Mouse (Mus musculus) midbrain, embryonic 13.5 days (tissue): ENCODE results near the gene Slc4a5. TPM values are rescaled to one million over a fixed set of nuclear protein-coding genes. Genes with fewer than 3 reads are reported as not detected.
A peak's percentile ranks its signal among the peaks of the same experiment; 100 is the strongest.

Experiments
- ATAC-seq: fragments of 200-750 bp; cut with Nextera tagmentation; 2 replicates; pipeline ENCODE4 v1.8.0; 2017; ENCODE audit warnings: mild to moderate bottlenecking, moderate TSS enrichment, moderate library complexity
- H3K27ac ChIP-seq: fragments of 300-500 bp; sonication (generic); 2 replicates; pipeline ENCODE4 v1.5.1; 2015; ENCODE audit warnings: inconsistent platforms, mild to moderate bottlenecking, moderate library complexity
- H3K27me3 ChIP-seq: fragments of 300-500 bp; sonication (generic); 2 replicates; pipeline ENCODE4 v1.6.1; 2015; ENCODE audit warnings: mild to moderate bottlenecking, inconsistent platforms
- H3K36me3 ChIP-seq: fragments of 300-500 bp; sonication (generic); 2 replicates; pipeline ENCODE4 v1.6.1; 2015; ENCODE audit warnings: mild to moderate bottlenecking, inconsistent platforms
- H3K4me1 ChIP-seq: fragments of 300-500 bp; sonication (generic); replicated peaks from 2 replicates; pipeline ENCODE4 v1.6.1; 2015; ENCODE audit warnings: inconsistent platforms
- H3K4me2 ChIP-seq: fragments of 300-500 bp; sonication (generic); replicated peaks from 2 replicates; pipeline ENCODE4 v1.6.1; 2015; ENCODE audit warnings: moderate library complexity, mild to moderate bottlenecking, inconsistent platforms
- H3K4me3 ChIP-seq: fragments of 300-500 bp; sonication (generic); replicated peaks from 2 replicates; pipeline ENCODE4 v1.5.1; 2015; ENCODE audit warnings: mild to moderate bottlenecking, inconsistent platforms
- H3K9ac ChIP-seq: fragments of 300-500 bp; sonication (generic); replicated peaks from 2 replicates; pipeline ENCODE4 v1.6.1; 2015; ENCODE audit warnings: mild to moderate bottlenecking, inconsistent platforms
- H3K9me3 ChIP-seq: fragments of 300-500 bp; sonication (generic); 2 replicates; pipeline ENCODE4 v1.6.1; 2016; ENCODE audit warnings: mild to moderate bottlenecking, inconsistent platforms
- WGBS: fragments of 180-500 bp; shearing (Covaris S2); methylation state at CpG from one replicate; pipeline ENCODE4 v1.1.7; 2015; 5-methylcytosine and 5-hydroxymethylcytosine counted together
- polyA plus RNA-seq: library from polyadenylated mRNA; unstranded; fragments of >200 nt; fragmentation: Nextera tagmentation; extraction: Ambion mirVana; gene quantifications from 2 replicates; pipeline ENCODE4 v1.2.1, GENCODE M21; 2015

The Slc4a5 gene
- polyA plus RNA-seq, 1 experiment from 2014 or later, result 0.48 TPM

- Histone ChIP-seq H3K4me1 (peaks cover 20% of the 10 kb centered on the region), H3K27ac (no peak overlapping the region), H3K36me3 (no peaks in the 10 kb centered on the region), H3K4me3 (peak overlapping the region; percentile 11; the same call in 1 of the 2 replicates), H3K27me3 (peaks cover 78% of the 10 kb centered on the region), H3K9ac (no peak overlapping the region; the same call in 1 of the 2 replicates), H3K4me2 (peak overlapping the region; percentile 39), H3K9me3 (no peaks in the 10 kb centered on the region)
- ATAC-seq, result peak; percentile 60
- 5% methylated on average over 8 of the region's 9 CpGs for WGBS
Measured at GRCm38 (mm10) chr6:83237123-83237522, 17.5 kb downstream of the Slc4a5 start.

GRCm38 (mm10) chr6:83244422-83245061 lies 24.9 kb downstream of the Slc4a5 start:
- Histone ChIP-seq H3K4me1 (no peaks in the 10 kb centered on the region), H3K27me3 (peaks cover 16% of the 10 kb centered on the region), H3K27ac (no peak overlapping the region), H3K36me3 (no peaks in the 10 kb centered on the region), H3K9ac (no peak overlapping the region), H3K4me3 (no peak overlapping the region), H3K4me2 (no peak overlapping the region), H3K9me3 (no peaks in the 10 kb centered on the region)
- WGBS, result 22% methylated on average over 10 of the region's 10 CpGs
- no peak for ATAC-seq

GRCm38 (mm10) chr6:83245134-83245533 lies 25.5 kb downstream of the Slc4a5 start:
- H3K4me3 ChIP-seq, result no peak overlapping the region
- no peak overlapping the region for H3K27ac ChIP-seq
- no peaks in the 10 kb centered on the region for H3K4me1 ChIP-seq
- no peak overlapping the region for H3K4me2 ChIP-seq
- WGBS, result 78% methylated on average over 6 of the region's 6 CpGs
- no peak for ATAC-seq
- H3K9me3 ChIP-seq, result no peaks in the 10 kb centered on the region
- H3K36me3 ChIP-seq, result no peaks in the 10 kb centered on the region
- peaks cover 12% of the 10 kb centered on the region for H3K27me3 ChIP-seq
- no peak overlapping the region for H3K9ac ChIP-seq

- no peak overlapping the region for H3K9ac ChIP-seq
- H3K9me3 ChIP-seq, result no peaks in the 10 kb centered on the region
- no peaks in the 10 kb centered on the region for H3K36me3 ChIP-seq
- H3K27ac ChIP-seq, result no peak overlapping the region
- H3K4me1 ChIP-seq, result no peaks in the 10 kb centered on the region
- H3K27me3 ChIP-seq, result peaks cover 4% of the 10 kb centered on the region; the same call in 1 of the 2 replicates
- WGBS, result 91% methylated on average over 1 of the region's 1 CpGs
- ATAC-seq, result no peak
- no peak overlapping the region for H3K4me3 ChIP-seq
- no peak overlapping the region for H3K4me2 ChIP-seq
Measured at GRCm38 (mm10) chr6:83245997-83246396, 26.4 kb downstream of the Slc4a5 start.

GRCm38 (mm10) chr6:83246750-83247149 lies 27.1 kb downstream of the Slc4a5 start:
- Histone ChIP-seq H3K4me1 (no peaks in the 10 kb centered on the region), H3K9me3 (no peaks in the 10 kb centered on the region), H3K36me3 (no peaks in the 10 kb centered on the region), H3K9ac (no peak overlapping the region), H3K4me3 (no peak overlapping the region), H3K27ac (no peak overlapping the region), H3K27me3 (no peaks in the 10 kb centered on the region), H3K4me2 (no peak overlapping the region)
- 96% methylated on average over 4 of the region's 4 CpGs for WGBS
- ATAC-seq, result no peak

- H3K36me3 ChIP-seq, result no peaks in the 10 kb centered on the region
- 89% methylated on average over 2 of the region's 2 CpGs for WGBS
- H3K27me3 ChIP-seq, result no peaks in the 10 kb centered on the region
- no peak for ATAC-seq
- H3K9ac ChIP-seq, result no peak overlapping the region
- H3K4me2 ChIP-seq, result no peak overlapping the region
- H3K4me1 ChIP-seq, result no peaks in the 10 kb centered on the region
- H3K27ac ChIP-seq, result no peak overlapping the region
- H3K4me3 ChIP-seq, result no peak overlapping the region
- no peaks in the 10 kb centered on the region for H3K9me3 ChIP-seq
Measured at GRCm38 (mm10) chr6:83247153-83247552, 27.5 kb downstream of the Slc4a5 start.

GRCm38 (mm10) chr6:83254242-83254641 lies 34.6 kb downstream of the Slc4a5 start:
- Histone ChIP-seq H3K9me3 (no peaks in the 10 kb centered on the region), H3K27ac (no peak overlapping the region), H3K4me2 (no peak overlapping the region), H3K27me3 (no peaks in the 10 kb centered on the region), H3K4me1 (no peaks in the 10 kb centered on the region), H3K9ac (no peak overlapping the region), H3K4me3 (no peak overlapping the region), H3K36me3 (no peaks in the 10 kb centered on the region)
- 57% methylated on average over 7 of the region's 7 CpGs for WGBS
- ATAC-seq, result no peak

- Histone ChIP-seq H3K9me3 (no peaks in the 10 kb centered on the region), H3K9ac (no peak overlapping the region), H3K4me2 (no peak overlapping the region), H3K4me3 (no peak overlapping the region), H3K36me3 (no peaks in the 10 kb centered on the region), H3K27me3 (no peaks in the 10 kb centered on the region), H3K4me1 (peaks cover 16% of the 10 kb centered on the region), H3K27ac (no peak overlapping the region)
- no peak for ATAC-seq
- 91% methylated on average over 1 of the region's 1 CpGs for WGBS
Measured at GRCm38 (mm10) chr6:83264516-83264915, 44.9 kb downstream of the Slc4a5 start.

- Histone ChIP-seq H3K4me1 (peaks cover 16% of the 10 kb centered on the region), H3K9ac (no peak overlapping the region), H3K4me2 (no peak overlapping the region), H3K36me3 (no peaks in the 10 kb centered on the region), H3K9me3 (no peaks in the 10 kb centered on the region), H3K27me3 (no peaks in the 10 kb centered on the region), H3K4me3 (no peak overlapping the region), H3K27ac (no peak overlapping the region)
- ATAC-seq, result no peak
Measured at GRCm38 (mm10) chr6:83265253-83265652, 45.6 kb downstream of the Slc4a5 start.

- no peak overlapping the region for H3K4me3 ChIP-seq
- WGBS, result 70% methylated on average over 4 of the region's 4 CpGs
- no peaks in the 10 kb centered on the region for H3K36me3 ChIP-seq
- no peaks in the 10 kb centered on the region for H3K27me3 ChIP-seq
- H3K4me1 ChIP-seq, result peaks cover 12% of the 10 kb centered on the region
- ATAC-seq, result no peak
- H3K27ac ChIP-seq, result no peak overlapping the region
- no peak overlapping the region for H3K9ac ChIP-seq
- H3K4me2 ChIP-seq, result no peak overlapping the region
- no peaks in the 10 kb centered on the region for H3K9me3 ChIP-seq
Measured at GRCm38 (mm10) chr6:83265653-83266052, 46.0 kb downstream of the Slc4a5 start.

GRCm38 (mm10) chr6:83267616-83268015 lies 48.0 kb downstream of the Slc4a5 start:
- Histone ChIP-seq H3K9me3 (no peaks in the 10 kb centered on the region), H3K4me1 (peaks cover 12% of the 10 kb centered on the region; the same call in 1 of the 2 replicates), H3K27ac (peak overlapping the region; percentile 91), H3K36me3 (no peaks in the 10 kb centered on the region), H3K4me3 (peak overlapping the region; percentile 50; the same call in 1 of the 2 replicates), H3K4me2 (peak overlapping the region; percentile 59), H3K27me3 (no peaks in the 10 kb centered on the region), H3K9ac (0 out of 2 replicates have a peak overlapping the region, but pooled peaks have one; percentile 33)
- WGBS, result 62% methylated on average over 4 of the region's 4 CpGs
- 0 out of 2 replicates have a peak, but pooled peaks have one; percentile 3 for ATAC-seq

- peak overlapping the region; percentile 50 for H3K4me3 ChIP-seq
- H3K27me3 ChIP-seq, result no peaks in the 10 kb centered on the region
- H3K9ac ChIP-seq, result peak overlapping the region; percentile 73
- H3K27ac ChIP-seq, result peak overlapping the region; percentile 91
- H3K36me3 ChIP-seq, result no peaks in the 10 kb centered on the region
- peak; percentile 96 for ATAC-seq
- H3K4me1 ChIP-seq, result peaks cover 12% of the 10 kb centered on the region; the same call in 1 of the 2 replicates
- WGBS, result 2% methylated on average over 28 of the region's 28 CpGs
- no peaks in the 10 kb centered on the region for H3K9me3 ChIP-seq
- peak overlapping the region; percentile 59 for H3K4me2 ChIP-seq
Measured at GRCm38 (mm10) chr6:83268144-83269010, 48.7 kb downstream of the Slc4a5 start.
